Mouse (Mus musculus) erythroblast, embryonic 14.5 days (primary cell): ENCODE results near the gene Dgcr8.

Experiments used
- GATA1 ChIP-seq: IDR thresholded peaks from 2 replicates; pipeline ENCODE4 v1.6.1; 2012; ENCODE audit warnings: low read length, inconsistent platforms, mixed read lengths
- TAL1 ChIP-seq: IDR thresholded peaks from 3 replicates; pipeline ENCODE4 v1.6.1; 2012; ENCODE audit warnings: low read length, inconsistent platforms, mixed read lengths

- TF ChIP-seq TAL1 (no peak), GATA1 (no peak)
These were observed 52.2 kb downstream of the Dgcr8 start for GRCm38 (mm10) chr16:18236676-18237501.
